Mouse (Mus musculus): ENCODE data around the gene Setd7. TPM values are rescaled to one million over a fixed set of nuclear protein-coding genes. Genes with fewer than 3 reads are reported as not detected.

Gene Setd7
- total and polyA plus RNA-seq, 2 experiments from 2014 or later = 2.5 to 20.6 TPM

- WGBS = 70% methylated on average over 2 of the region's 2 CpGs
- Histone ChIP-seq H3K27ac (no peak overlapping the region), H3K27me3 (ENCODE audit: insufficient read depth, low read length) (no peaks in the 10 kb centered on the region), H3K4me2 (ENCODE audit: low read depth, low read length) (no peak overlapping the region), H3K9ac (replicated peaks; ENCODE audit: low read length) (no peak overlapping the region), H3K4me1 (ENCODE audit: insufficient read depth, low read length) (peaks cover 6% of the 10 kb centered on the region; the same call in 1 of the 2 replicates), H3K36me3 (ENCODE audit: insufficient read depth, low read length) (no peaks in the 10 kb centered on the region), H3K9me3 (ENCODE audit: low read length) (no peaks in the 10 kb centered on the region), H3K4me3 (ENCODE audit: low read length) (no peak overlapping the region)
- ATAC-seq (no peak), DNase-seq (ENCODE audit: low spot score) (no peak)
- TF ChIP-seq CTCF (IDR thresholded peaks at IDR 0.05; ENCODE audit: low read depth) = no peak
These were observed 8.5 kb downstream of the Setd7 start for GRCm38 (mm10) chr3:51552197-51552596.

- DNase-seq (ENCODE audit: low spot score) (no peak), ATAC-seq (no peak)
- Histone ChIP-seq H3K27ac (no peak overlapping the region), H3K4me3 (ENCODE audit: low read length) (no peak overlapping the region), H3K4me1 (ENCODE audit: insufficient read depth, low read length) (peaks cover 6% of the 10 kb centered on the region; the same call in 1 of the 2 replicates), H3K27me3 (ENCODE audit: insufficient read depth, low read length) (no peaks in the 10 kb centered on the region), H3K36me3 (ENCODE audit: insufficient read depth, low read length) (no peaks in the 10 kb centered on the region), H3K9ac (replicated peaks; ENCODE audit: low read length) (no peak overlapping the region), H3K4me2 (ENCODE audit: low read depth, low read length) (no peak overlapping the region), H3K9me3 (ENCODE audit: low read length) (no peaks in the 10 kb centered on the region)
- TF ChIP-seq CTCF (IDR thresholded peaks at IDR 0.05; ENCODE audit: low read depth) = no peak
- whole genome bisulfite sequencing = 86% methylated on average over 17 of the region's 17 CpGs
These were observed 11.6 kb downstream of the Setd7 start for GRCm38 (mm10) chr3:51548987-51549579.

GRCm38 (mm10) chr3:51547577-51547976, 13.1 kb downstream of the Setd7 start:
- no peak for TF ChIP-seq CTCF (IDR thresholded peaks at IDR 0.05; ENCODE audit: low read depth)
- 86% methylated on average over 6 of the region's 6 CpGs for WGBS
- Histone ChIP-seq H3K4me3 (ENCODE audit: low read length) (no peak overlapping the region), H3K4me1 (ENCODE audit: insufficient read depth, low read length) (no peaks in the 10 kb centered on the region; the same call in 1 of the 2 replicates), H3K4me2 (ENCODE audit: low read depth, low read length) (no peak overlapping the region), H3K27ac (no peak overlapping the region), H3K9ac (replicated peaks; ENCODE audit: low read length) (no peak overlapping the region), H3K27me3 (ENCODE audit: insufficient read depth, low read length) (no peaks in the 10 kb centered on the region), H3K9me3 (ENCODE audit: low read length) (no peaks in the 10 kb centered on the region), H3K36me3 (ENCODE audit: insufficient read depth, low read length) (0 out of 2 replicates have a peak, but pooled peaks cover 1% of the 10 kb centered on the region)
- no peak for DNase-seq (ENCODE audit: low spot score)
- no peak for ATAC-seq

GRCm38 (mm10) chr3:51544442-51545128, 16.1 kb downstream of the Setd7 start:
- Histone ChIP-seq H3K4me2 (ENCODE audit: low read depth, low read length) (no peak overlapping the region), H3K9me3 (ENCODE audit: low read length) (no peaks in the 10 kb centered on the region), H3K36me3 (ENCODE audit: insufficient read depth, low read length) (peaks cover 15% of the 10 kb centered on the region), H3K4me1 (ENCODE audit: insufficient read depth, low read length) (no peaks in the 10 kb centered on the region), H3K27me3 (ENCODE audit: insufficient read depth, low read length) (no peaks in the 10 kb centered on the region), H3K4me3 (ENCODE audit: low read length) (no peak overlapping the region), H3K27ac (no peak overlapping the region), H3K9ac (replicated peaks; ENCODE audit: low read length) (no peak overlapping the region)
- peak; percentile 22 for DNase-seq (ENCODE audit: low spot score)
- peak; percentile 38; the same call in 1 of the 2 replicates for ATAC-seq
- TF ChIP-seq CTCF (IDR thresholded peaks at IDR 0.05; ENCODE audit: low read depth) = no peak
- WGBS = 51% methylated on average over 19 of the region's 19 CpGs

GRCm38 (mm10) chr3:51540659-51541058, 20.0 kb downstream of the Setd7 start:
- H3K4me3 ChIP-seq (ENCODE audit: low read length) = no peak overlapping the region
- H3K9ac ChIP-seq (replicated peaks; ENCODE audit: low read length) = no peak overlapping the region
- peaks cover 36% of the 10 kb centered on the region for H3K36me3 ChIP-seq (ENCODE audit: insufficient read depth, low read length)
- ATAC-seq (no peak), DNase-seq (ENCODE audit: low spot score) (no peak)
- no peak overlapping the region for H3K4me2 ChIP-seq (ENCODE audit: low read depth, low read length)
- no peaks in the 10 kb centered on the region for H3K27me3 ChIP-seq (ENCODE audit: insufficient read depth, low read length)
- 94% methylated on average over 9 of the region's 9 CpGs for WGBS
- no peaks in the 10 kb centered on the region for H3K9me3 ChIP-seq (ENCODE audit: low read length)
- no peaks in the 10 kb centered on the region for H3K4me1 ChIP-seq (ENCODE audit: insufficient read depth, low read length)
- no peak for TF ChIP-seq CTCF (IDR thresholded peaks at IDR 0.05; ENCODE audit: low read depth)
- no peak overlapping the region for H3K27ac ChIP-seq

GRCm38 (mm10) chr3:51539567-51540408, 20.9 kb downstream of the Setd7 start:
- H3K4me2 ChIP-seq (ENCODE audit: low read depth, low read length) = no peak overlapping the region
- peak; percentile 80 for TF ChIP-seq CTCF (IDR thresholded peaks at IDR 0.05; ENCODE audit: low read depth)
- no peak overlapping the region for H3K4me3 ChIP-seq (ENCODE audit: low read length)
- H3K27me3 ChIP-seq (ENCODE audit: insufficient read depth, low read length) = no peaks in the 10 kb centered on the region
- no peaks in the 10 kb centered on the region for H3K9me3 ChIP-seq (ENCODE audit: low read length)
- no peak overlapping the region for H3K9ac ChIP-seq (replicated peaks; ENCODE audit: low read length)
- H3K36me3 ChIP-seq (ENCODE audit: insufficient read depth, low read length) = peaks cover 41% of the 10 kb centered on the region
- H3K27ac ChIP-seq = no peak overlapping the region
- no peaks in the 10 kb centered on the region for H3K4me1 ChIP-seq (ENCODE audit: insufficient read depth, low read length)
- DNase-seq (ENCODE audit: low spot score) (peak; percentile 72), ATAC-seq (peak; percentile 58; the same call in 1 of the 2 replicates)
- WGBS = 59% methylated on average over 15 of the region's 15 CpGs

All from hindbrain, postnatal 0 days (tissue).